Mouse (Mus musculus) olfactory bulb, adult 2 months (tissue): ENCODE measurements around the gene Maob. TPM values are rescaled to one million over a fixed set of nuclear protein-coding genes. Genes with fewer than 3 reads are reported as not detected.

Experiments
- H3K27ac ChIP-seq: fragments of 200-500 bp; 2 replicates; pipeline ENCODE4 v1.5.1; 2012; ENCODE audit warnings: low read depth, low read length; ENCODE audit not compliant: insufficient read depth
- H3K4me1 ChIP-seq: fragments of 200-500 bp; 2 replicates; pipeline ENCODE4 v1.6.1; 2012; ENCODE audit warnings: low read length; ENCODE audit not compliant: control insufficient read depth, insufficient read depth
- H3K4me3 ChIP-seq: fragments of 200-500 bp; 2 replicates; pipeline ENCODE4 v1.5.1; 2012; ENCODE audit warnings: mild to moderate bottlenecking, low read depth, low read length, moderate library complexity; ENCODE audit not compliant: insufficient read depth
- CTCF ChIP-seq: fragments of 200-500 bp; IDR thresholded peaks from 2 replicates; pipeline ENCODE4 v1.5.1; 2012; ENCODE audit warnings: low read depth, mild to moderate bottlenecking, low read length, moderate library complexity; ENCODE audit not compliant: insufficient read depth
- POLR2A ChIP-seq: fragments of 200-500 bp; IDR thresholded peaks from 2 replicates; pipeline ENCODE4 v1.6.1; 2012; ENCODE audit warnings: mild to moderate bottlenecking, low read depth, low read length, moderate library complexity; ENCODE audit not compliant: insufficient read depth
- WGBS: fragments of 180-500 bp; shearing (Covaris S2); methylation state at CpG from one replicate; pipeline ENCODE4 v1.1.7; 2018; 5-methylcytosine and 5-hydroxymethylcytosine counted together
- polyA plus RNA-seq: library from polyadenylated mRNA; stranded (reverse); fragments of >200 nt; gene quantifications from 2 replicates; pipeline ENCODE4 v1.2.4, GENCODE M21; 2012; ENCODE audit warnings: low replicate concordance; ENCODE audit not compliant: missing spikeins, insufficient read depth, insufficient read length

The Maob gene
- not detected in 2 replicates for polyA plus RNA-seq

- Histone ChIP-seq H3K4me1 (no peaks in the 10 kb centered on the region), H3K4me3 (peak within 1 kb of the TSS; percentile 46), H3K27ac (no peak within 1 kb of the TSS)
- no peak for TF ChIP-seq POLR2A
- no peak for TF ChIP-seq CTCF
- WGBS = 19% methylated on average over 18 of the region's 18 CpGs
These were observed at the start of gene Maob for GRCm38 (mm10) chrX:16817261-16817769. TSS of gene Maob (minus strand) at chrX:16817366.

- Histone ChIP-seq H3K4me1 (no peaks in the 10 kb centered on the region), H3K27ac (no peak overlapping the region), H3K4me3 (no peak overlapping the region)
- TF ChIP-seq POLR2A (no peak), CTCF (no peak)
These were observed 43.1 kb upstream of the Maob start for GRCm38 (mm10) chrX:16860244-16860643.

GRCm38 (mm10) chrX:16846034-16846433, 28.9 kb upstream of the Maob start:
- Histone ChIP-seq H3K4me1 (no peaks in the 10 kb centered on the region), H3K27ac (no peak overlapping the region), H3K4me3 (no peak overlapping the region)
- TF ChIP-seq POLR2A = no peak
- TF ChIP-seq CTCF = no peak
- WGBS = 90% methylated on average over 2 of the region's 2 CpGs

GRCm38 (mm10) chrX:16841443-16841842, 24.3 kb upstream of the Maob start:
- Histone ChIP-seq H3K4me3 (no peak overlapping the region), H3K4me1 (no peaks in the 10 kb centered on the region), H3K27ac (no peak overlapping the region)
- WGBS = 87% methylated on average over 2 of the region's 2 CpGs
- no peak for TF ChIP-seq CTCF
- no peak for TF ChIP-seq POLR2A

GRCm38 (mm10) chrX:16837293-16837692, 20.1 kb upstream of the Maob start:
- TF ChIP-seq POLR2A = no peak
- TF ChIP-seq CTCF = no peak
- Histone ChIP-seq H3K27ac (no peak overlapping the region), H3K4me1 (no peaks in the 10 kb centered on the region), H3K4me3 (no peak overlapping the region)
- WGBS = 87% methylated on average over 1 of the region's 1 CpGs

GRCm38 (mm10) chrX:16836488-16837082, 19.4 kb upstream of the Maob start:
- no peak overlapping the region for H3K4me3 ChIP-seq
- H3K27ac ChIP-seq = no peak overlapping the region
- TF ChIP-seq CTCF (no peak), POLR2A (no peak)
- no peaks in the 10 kb centered on the region for H3K4me1 ChIP-seq

GRCm38 (mm10) chrX:16826028-16826427, 8.9 kb upstream of the Maob start:
- Histone ChIP-seq H3K4me1 (no peaks in the 10 kb centered on the region), H3K4me3 (no peak overlapping the region), H3K27ac (no peak overlapping the region)
- WGBS = 83% methylated on average over 1 of the region's 1 CpGs
- no peak for TF ChIP-seq CTCF
- TF ChIP-seq POLR2A = no peak

GRCm38 (mm10) chrX:16815965-16816364, 1.2 kb downstream of the Maob start:
- H3K4me3 ChIP-seq = no peak overlapping the region
- no peaks in the 10 kb centered on the region for H3K4me1 ChIP-seq
- no peak for TF ChIP-seq POLR2A
- TF ChIP-seq CTCF = no peak
- H3K27ac ChIP-seq = no peak overlapping the region
- 92% methylated on average over 3 of the region's 3 CpGs for WGBS

GRCm38 (mm10) chrX:16812080-16812479, 5.1 kb downstream of the Maob start:
- WGBS = 64% methylated on average over 3 of the region's 3 CpGs
- TF ChIP-seq CTCF = no peak
- no peak for TF ChIP-seq POLR2A
- Histone ChIP-seq H3K4me1 (no peaks in the 10 kb centered on the region), H3K27ac (no peak overlapping the region), H3K4me3 (no peak overlapping the region)

GRCm38 (mm10) chrX:16767453-16767852, 49.7 kb downstream of the Maob start:
- 62% methylated on average over 1 of the region's 1 CpGs for WGBS
- H3K4me3 ChIP-seq = no peak overlapping the region
- H3K4me1 ChIP-seq = no peaks in the 10 kb centered on the region
- H3K27ac ChIP-seq = no peak overlapping the region
- no peak for TF ChIP-seq POLR2A
- TF ChIP-seq CTCF = no peak
